Mouse (Mus musculus): ENCODE results near the gene 1700029J07Rik. TPM values are rescaled to one million over a fixed set of nuclear protein-coding genes. Genes with fewer than 3 reads are reported as not detected.

1700029J07Rik gene
- total RNA-seq, 2 experiments from 2014 or later = 3.7 to 4.1 TPM

DNA sequence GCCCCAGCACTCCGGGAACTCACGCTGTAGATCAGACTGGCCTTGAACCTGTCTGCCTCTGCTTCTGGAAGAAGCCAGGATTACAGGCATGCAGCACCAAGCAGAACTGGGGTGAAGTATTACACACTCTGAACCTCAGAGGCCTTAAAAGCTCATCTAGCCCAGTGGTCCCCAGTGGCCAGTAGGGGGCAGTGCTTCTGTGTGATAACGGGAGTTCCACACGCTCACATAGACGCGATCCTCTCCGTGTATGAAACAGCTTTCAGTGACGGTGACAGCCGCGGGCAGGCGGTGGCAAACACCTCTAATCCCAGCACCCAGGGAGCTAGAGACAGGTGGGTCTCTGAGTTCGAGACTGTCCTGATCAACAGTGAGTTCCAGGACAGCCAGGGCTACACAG, 4.2 kb downstream of the 1700029J07Rik start:
- no peak for DNase-seq (ENCODE audit: low spot score in 2 of 2)

DNA sequence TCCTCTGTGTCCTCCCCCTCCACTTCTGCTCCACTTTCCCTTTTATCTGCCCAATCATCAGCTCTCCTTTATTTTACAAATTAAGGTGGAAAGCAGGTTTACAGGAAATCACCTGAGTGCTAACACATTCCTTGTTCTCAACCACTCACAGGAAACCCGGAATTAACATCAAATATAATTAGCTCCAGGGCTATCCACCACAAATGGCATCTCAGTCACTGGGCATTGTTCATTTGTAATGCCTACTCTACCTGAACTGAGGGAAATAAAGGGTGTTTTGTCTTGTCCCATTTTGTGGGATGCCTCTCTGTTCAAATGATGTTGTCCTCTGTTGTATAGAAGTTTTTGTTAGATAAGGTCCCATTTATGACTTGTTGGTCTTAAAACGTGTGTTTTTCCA, 24.4 kb downstream of the 1700029J07Rik start:
- DNase-seq (ENCODE audit: low spot score in 2 of 2) = no peak

DNA sequence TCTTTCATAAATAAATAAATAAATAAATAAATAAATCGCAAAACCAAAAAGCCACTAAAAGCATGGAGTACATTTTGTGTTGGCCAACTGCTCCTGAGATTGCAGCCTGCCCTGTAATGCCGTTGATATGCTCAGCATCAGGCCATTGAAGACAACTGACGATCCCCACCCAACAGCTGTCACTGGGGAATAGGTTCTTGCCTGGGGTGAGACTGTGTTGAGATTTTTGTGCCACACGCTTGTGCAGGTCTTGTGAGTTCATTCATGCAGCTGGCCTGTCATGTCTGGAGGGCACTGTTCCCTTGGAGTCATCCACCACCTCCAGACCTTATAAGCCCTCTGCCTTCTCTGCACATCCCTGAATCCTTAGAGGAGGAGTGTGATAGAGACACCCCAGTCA, 28.8 kb downstream of the 1700029J07Rik start:
- DNase-seq (ENCODE audit: low spot score in 2 of 2) = no peak

DNA sequence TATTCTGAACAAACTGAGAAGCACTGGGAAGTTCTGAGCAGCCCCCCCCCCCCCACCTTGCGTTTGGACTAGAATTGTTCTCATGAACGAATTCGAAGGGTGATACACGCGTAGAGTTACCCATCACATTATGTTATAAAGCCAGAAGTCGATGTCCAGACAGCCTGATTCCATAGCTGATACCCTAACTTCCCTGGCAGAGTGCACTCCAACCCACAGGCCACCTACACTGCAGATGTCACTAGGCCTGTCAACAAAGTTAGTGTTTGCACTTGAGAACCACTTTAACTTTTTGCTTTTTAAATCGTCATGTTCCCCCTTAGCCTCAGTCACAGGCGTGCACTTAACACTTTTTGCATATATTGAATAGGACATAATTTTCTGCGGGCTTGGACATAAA, 38.1 kb downstream of the 1700029J07Rik start:
- DNase-seq (ENCODE audit: low spot score in 2 of 2) = peak in 1 of 2 experiments; percentile 8

DNA sequence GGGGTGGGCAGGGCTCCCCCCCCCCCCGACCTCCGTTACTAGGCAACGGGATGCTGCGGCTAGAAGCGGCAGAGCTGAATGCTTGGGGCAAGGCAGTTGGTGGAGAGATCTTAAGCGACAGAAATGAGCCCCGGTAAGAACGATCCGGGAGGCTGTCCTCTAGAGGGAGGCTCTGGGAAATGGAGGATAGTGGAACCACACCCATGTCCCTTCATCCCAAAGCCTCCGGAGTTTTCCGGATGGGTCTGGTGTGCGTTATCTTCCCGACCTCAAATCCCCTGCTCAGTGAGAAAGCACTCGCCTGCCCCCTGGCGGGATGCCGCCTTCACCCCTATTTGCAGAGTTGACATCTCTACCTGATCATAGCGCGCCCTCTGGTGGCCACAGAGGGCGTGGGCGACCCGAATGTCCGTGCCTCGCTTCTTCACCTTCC, 40.5 kb downstream of the 1700029J07Rik start, which contains the start of gene Ccdc110:
Gene Ccdc110 (plus strand): TSS at position 38 of the 433 bp plus-strand sequence.
- DNase-seq (ENCODE audit: low spot score in 2 of 2) = peak; percentile 97 to 98

DNA sequence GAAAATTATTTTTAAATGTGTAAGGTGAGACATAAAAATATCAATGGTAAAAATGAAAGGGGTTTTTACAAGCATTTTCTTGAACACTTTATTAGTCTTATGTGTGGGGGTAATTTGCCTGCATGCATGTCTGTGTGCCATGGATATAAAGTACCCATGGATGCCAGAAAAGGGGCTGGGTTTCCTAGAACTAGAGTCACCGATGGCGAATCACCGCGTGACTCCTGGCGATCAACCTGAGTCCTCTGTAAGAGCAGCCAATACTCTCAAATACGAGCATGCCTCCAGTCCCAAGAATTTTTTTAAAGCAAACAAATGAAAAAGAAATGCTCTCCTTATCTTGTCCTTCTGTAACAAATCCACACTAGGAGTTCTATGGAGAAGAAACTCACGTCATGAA, 52.9 kb downstream of the 1700029J07Rik start:
- no peak for DNase-seq (ENCODE audit: low spot score in 2 of 2)

DNA sequence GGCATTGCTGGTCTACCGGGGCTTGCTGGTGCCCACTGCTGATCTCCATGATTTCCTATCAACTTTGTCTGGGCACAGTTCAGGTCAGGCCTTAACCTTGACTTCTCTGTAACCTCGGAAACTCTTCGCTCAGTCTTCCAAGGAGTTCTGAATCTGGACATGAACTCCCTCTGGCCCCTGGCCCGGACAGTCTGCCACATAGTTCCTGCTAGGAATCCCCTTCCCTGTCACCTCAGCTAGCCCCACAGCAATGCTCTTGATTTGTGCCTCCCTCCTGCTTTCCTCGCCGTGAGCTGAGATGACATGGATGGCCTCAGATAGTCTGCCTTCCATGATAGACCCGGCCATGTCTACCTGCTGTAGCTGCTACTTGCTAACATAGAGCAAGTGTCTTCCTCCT, 54.7 kb downstream of the 1700029J07Rik start:
- DNase-seq (ENCODE audit: low spot score in 2 of 2) = no peak

DNA sequence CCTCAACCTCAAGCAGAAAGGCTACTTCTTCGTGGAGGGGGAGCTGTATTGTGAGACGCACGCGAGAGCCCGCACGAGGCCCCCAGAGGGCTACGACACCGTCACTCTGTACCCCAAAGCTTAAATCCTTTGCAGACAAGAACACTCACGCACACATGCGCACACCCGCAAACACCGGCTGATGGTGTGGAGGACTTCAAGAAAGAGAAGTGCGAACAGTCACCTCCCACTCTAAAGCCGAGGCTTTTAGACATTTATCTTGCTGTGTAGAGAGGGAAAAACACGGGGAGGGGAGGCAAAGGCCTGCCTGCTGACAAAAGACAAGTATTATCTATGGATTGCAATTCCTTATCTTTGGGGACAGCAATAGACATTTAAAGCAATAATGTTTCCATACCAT, 56.2 kb downstream of the 1700029J07Rik start:
- DNase-seq (ENCODE audit: low spot score in 2 of 2) = no peak

DNA sequence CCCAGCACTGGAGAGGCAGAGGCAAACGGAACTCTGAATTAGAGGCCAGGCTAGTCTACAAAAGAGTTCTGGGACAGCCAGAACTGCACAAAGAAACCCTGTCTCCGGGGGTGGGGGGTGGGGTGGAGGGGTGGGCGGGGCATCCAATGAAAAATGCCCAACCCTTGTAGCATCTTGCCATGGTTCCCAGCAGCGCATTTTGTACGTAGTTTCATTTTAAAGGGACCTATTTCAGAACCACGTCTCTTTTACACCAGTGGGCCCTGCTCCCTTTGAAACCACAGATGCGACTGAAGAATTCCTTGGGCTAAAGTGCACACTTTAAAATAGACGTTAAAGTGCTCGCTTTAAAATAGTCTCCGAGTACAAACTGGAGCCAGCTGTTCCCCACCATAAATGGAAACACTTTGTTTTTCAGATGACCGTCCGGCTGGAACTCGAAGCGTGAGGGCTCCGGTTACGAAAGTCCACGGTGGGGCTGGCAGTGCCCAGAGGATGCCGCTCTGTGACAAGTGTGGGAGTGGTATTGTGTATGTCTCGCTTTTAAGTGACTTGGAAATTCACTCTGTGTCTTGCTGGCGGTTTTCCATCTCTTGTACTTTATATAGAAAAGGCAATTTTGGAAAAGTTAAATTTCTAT, 57.9 kb downstream of the 1700029J07Rik start:
- DNase-seq (ENCODE audit: low spot score in 2 of 2) = no peak

DNA sequence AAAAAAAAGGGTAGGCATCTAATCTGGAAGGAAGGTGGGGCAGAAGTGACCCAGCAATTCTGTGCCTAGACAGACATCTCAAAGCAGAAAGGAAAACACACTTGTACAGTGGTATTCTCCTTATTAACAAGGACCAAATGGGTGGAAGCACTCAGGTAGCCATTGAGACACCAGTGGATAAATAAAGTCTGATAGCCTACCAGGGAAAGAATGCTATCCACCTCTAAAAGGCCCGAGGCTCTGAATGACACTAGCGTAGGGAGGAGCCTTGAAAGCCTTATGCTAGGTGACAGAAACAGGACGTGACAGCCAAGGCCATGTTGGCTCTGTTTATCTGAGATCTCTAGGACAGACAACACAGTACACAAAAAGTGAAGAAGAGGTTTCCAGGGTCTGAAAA, 58.6 kb downstream of the 1700029J07Rik start:
- DNase-seq (ENCODE audit: low spot score in 2 of 2) = no peak

DNA sequence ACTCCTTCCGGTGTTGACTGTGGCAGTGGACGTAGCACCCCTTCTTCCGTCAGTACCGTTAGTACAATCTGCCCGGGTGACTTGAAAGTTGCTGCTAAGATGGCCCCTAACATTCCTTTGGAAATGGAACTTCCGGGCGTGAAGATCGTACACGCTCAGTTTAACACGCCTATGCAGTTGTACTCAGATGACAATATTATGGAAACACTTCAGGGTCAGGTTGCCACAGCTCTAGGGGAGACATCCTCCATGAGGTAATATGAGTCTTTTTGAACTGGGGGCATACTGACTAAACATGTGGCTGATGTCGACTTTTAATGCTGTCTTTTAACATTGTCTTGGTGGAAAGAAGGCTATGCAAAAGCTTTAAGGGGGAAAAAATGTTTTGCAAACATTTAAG, 61.3 kb downstream of the 1700029J07Rik start:
- DNase-seq (ENCODE audit: low spot score in 2 of 2) = no peak

DNA sequence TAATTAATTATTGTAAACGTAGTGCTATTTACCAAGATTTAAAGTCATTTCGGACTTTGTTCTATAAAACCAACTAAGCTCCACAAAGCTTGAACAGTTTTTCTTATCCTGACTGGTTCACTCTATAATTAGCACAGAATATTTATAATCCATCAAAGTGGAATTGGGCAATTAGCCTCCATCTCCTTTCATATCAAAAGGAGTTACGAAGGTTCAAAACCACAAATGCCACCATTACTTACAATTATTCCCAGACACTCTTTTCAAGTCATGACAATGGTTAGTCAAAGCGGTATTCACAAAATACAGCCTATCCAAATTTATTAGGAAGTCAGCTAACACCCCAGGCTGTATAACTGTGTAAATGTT, 68.8 kb downstream of the 1700029J07Rik start:
- DNase-seq (ENCODE audit: low spot score in 2 of 2) = no peak

DNA sequence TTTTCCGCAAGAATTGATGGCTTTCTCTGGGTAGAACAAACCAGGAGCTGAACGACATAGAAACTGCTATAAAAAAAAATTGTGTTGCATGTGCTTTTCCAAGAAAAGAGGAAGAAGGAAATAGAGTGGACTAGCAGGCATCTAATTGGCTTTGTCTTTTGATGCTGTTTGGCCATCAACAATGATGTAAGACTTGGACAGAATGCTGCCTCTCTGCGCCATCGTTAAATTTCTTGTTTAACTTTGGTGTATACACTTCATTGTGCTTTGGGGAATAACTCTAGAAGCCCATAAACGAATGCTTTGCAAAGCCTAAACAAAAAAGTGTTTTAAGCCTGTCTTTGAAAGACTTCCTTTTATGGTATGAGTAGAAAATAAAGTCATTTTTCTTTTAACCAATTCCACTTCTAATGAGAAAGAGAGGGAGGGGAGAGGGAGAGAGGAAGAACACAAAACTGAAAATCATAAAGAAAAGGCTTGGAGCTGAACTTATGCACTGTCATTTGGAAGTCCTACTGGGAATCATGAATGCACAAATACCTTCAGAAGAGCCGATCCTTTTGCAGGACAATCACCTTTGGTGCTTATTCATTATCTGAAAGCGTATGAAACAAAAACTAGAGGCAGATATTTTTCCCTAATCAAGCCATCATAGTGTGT, 69.3 kb downstream of the 1700029J07Rik start:
- no peak for DNase-seq (ENCODE audit: low spot score in 2 of 2)

DNA sequence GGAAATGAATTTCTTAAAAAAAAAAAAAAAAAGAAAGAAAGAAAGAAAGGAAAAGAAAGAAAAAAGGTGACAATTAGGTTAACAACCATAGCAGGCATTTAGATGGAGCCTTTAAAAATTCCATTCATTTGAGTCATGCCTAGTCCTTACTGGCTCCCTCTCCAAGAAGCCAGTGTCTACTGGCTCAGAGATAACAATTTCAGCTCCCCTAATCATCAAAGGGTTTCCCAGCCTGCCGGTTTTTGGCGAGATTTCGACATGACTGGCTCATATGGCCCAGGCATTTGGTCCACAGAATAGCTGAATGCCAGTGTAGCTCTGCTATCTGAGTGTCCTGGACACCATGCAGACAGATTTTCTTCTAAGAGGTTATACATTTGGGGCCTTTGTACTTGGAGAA, 71.4 kb downstream of the 1700029J07Rik start:
- no peak for DNase-seq (ENCODE audit: low spot score in 2 of 2)

Other genes starting within 250 kb of the 1700029J07Rik start
- 1 to 10 TPM; 1.1 to 2.3 TPM for gene Pdlim3, start 89.8 kb downstream of the 1700029J07Rik start, total RNA-seq (2021)
- gene Ccdc110, start 40.6 kb downstream of the 1700029J07Rik start, total RNA-seq (2021) = 1 to 10 TPM; 1.1 TPM
- 10 to 100 TPM; 58.2 to 59.9 TPM for gene Ufsp2, start 276 bp upstream of the 1700029J07Rik start, total RNA-seq (2021)
- under 1 TPM; 0.26 to 0.48 TPM for gene Lrp2bp, start 24.1 kb upstream of the 1700029J07Rik start, total RNA-seq (2021)
- gene Ankrd37, start 30.5 kb upstream of the 1700029J07Rik start, total RNA-seq (2021) = 1 to 10 TPM; 5.9 to 8.3 TPM
- 10 to 100 TPM; 20.4 to 22.3 TPM for gene Cfap97, start 176.5 kb upstream of the 1700029J07Rik start, total RNA-seq (2021)
- gene Snx25, start 176.9 kb upstream of the 1700029J07Rik start, total RNA-seq (2021) = 10 to 100 TPM; 43.8 to 44.3 TPM
- 100 to 1,000 TPM; 684 to 686 TPM for gene Slc25a4, start 236.0 kb upstream of the 1700029J07Rik start, total RNA-seq (2021)